Mouse (Mus musculus) G1E (cell line): ENCODE measurements around the gene Lrrc32. TPM values are rescaled to one million over a fixed set of nuclear protein-coding genes. Genes with fewer than 3 reads are reported as not detected.

ENCODE experiments used
- ATAC-seq: 2 replicates; pipeline ENCODE4 v1.8.0; 2016; ENCODE audit warnings: mild to moderate bottlenecking; ENCODE audit not compliant: insufficient number of reproducible peaks, poor library complexity, low FRiP score, severe bottlenecking; ENCODE audit errors: extremely low read depth
- DNase-seq: peaks from one replicate; pipeline ENCODE4 v3.0.0; 2012; ENCODE audit warnings: low spot score
- H3K27me3 ChIP-seq: 2 replicates; pipeline ENCODE4 v1.6.1; 2012; ENCODE audit warnings: mild to moderate bottlenecking, low read length, inconsistent platforms; ENCODE audit not compliant: insufficient read depth
- H3K36me3 ChIP-seq: replicated peaks from 2 replicates; pipeline ENCODE3; 2012; ENCODE audit warnings: mild to moderate bottlenecking, inconsistent platforms
- H3K4me1 ChIP-seq: 2 replicates; pipeline ENCODE4 v1.6.1; 2012; ENCODE audit warnings: low read depth, low read length, inconsistent platforms, mixed read lengths; ENCODE audit not compliant: insufficient read depth
- H3K4me3 ChIP-seq: 2 replicates; pipeline ENCODE4 v1.5.1; 2012; ENCODE audit warnings: low read depth, mild to moderate bottlenecking, inconsistent platforms, low read length, moderate library complexity, mixed read lengths
- H3K9me3 ChIP-seq: replicated peaks from 2 replicates; pipeline ENCODE4 v1.6.1; 2012; ENCODE audit warnings: inconsistent platforms
- CTCF ChIP-seq: IDR thresholded peaks from 2 replicates; pipeline ENCODE4 v1.5.1; 2012; ENCODE audit warnings: low read depth, low read length, inconsistent platforms, mixed read lengths
- GATA1 ChIP-seq: IDR thresholded peaks from 2 replicates; pipeline ENCODE4 v1.6.1; 2012; ENCODE audit warnings: borderline replicate concordance, low read length, inconsistent platforms, mixed read lengths
- GATA2 ChIP-seq: IDR thresholded peaks from 2 replicates; pipeline ENCODE4 v1.6.1; 2012; ENCODE audit warnings: low read depth, low read length, inconsistent platforms, borderline replicate concordance
- POLR2AphosphoS5 ChIP-seq: IDR thresholded peaks from 2 replicates; pipeline ENCODE4 v1.6.1; 2012; ENCODE audit warnings: low read depth, low read length, inconsistent platforms; ENCODE audit not compliant: insufficient replicate concordance
- TAL1 ChIP-seq: conservative IDR thresholded peaks from 2 replicates; pipeline ENCODE4 v1.6.1; 2012; ENCODE audit warnings: low read depth, low read length, inconsistent platforms, mixed read lengths
- polyA plus RNA-seq: library from polyadenylated mRNA; stranded (reverse); fragments of >175 nt; gene quantifications from 2 replicates; pipeline ENCODE4 v1.2.3, GENCODE M21; 2012
- total RNA-seq, 2 experiments: library from RNA; stranded (forward) in 1 of 2; stranded (reverse) in 1 of 2; fragments of 200-1000 nt in 1 of 2; fragments of >200 nt in 1 of 2; fragmentation: Nextera tagmentation in 1 of 2; gene quantifications; 2 replicates each; pipeline ENCODE4 v1.2.3; 2014 to 2017

Lrrc32 gene
- total and polyA plus RNA-seq, 3 experiments, result 0.05 TPM; not detected in 2

GRCm38 (mm10) chr7:98540879-98541278 is 51.8 kb downstream of the Lrrc32 start:
- H3K4me1 ChIP-seq, result no peaks in the 10 kb centered on the region
- TF ChIP-seq POLR2AphosphoS5, result no peak
- H3K9me3 ChIP-seq, result no peaks in the 10 kb centered on the region
- no peak for ATAC-seq
- no peak overlapping the region for H3K4me3 ChIP-seq
- H3K36me3 ChIP-seq, result no peaks in the 10 kb centered on the region
- DNase-seq, result no peak
- peaks cover 38% of the 10 kb centered on the region for H3K27me3 ChIP-seq

DNA sequence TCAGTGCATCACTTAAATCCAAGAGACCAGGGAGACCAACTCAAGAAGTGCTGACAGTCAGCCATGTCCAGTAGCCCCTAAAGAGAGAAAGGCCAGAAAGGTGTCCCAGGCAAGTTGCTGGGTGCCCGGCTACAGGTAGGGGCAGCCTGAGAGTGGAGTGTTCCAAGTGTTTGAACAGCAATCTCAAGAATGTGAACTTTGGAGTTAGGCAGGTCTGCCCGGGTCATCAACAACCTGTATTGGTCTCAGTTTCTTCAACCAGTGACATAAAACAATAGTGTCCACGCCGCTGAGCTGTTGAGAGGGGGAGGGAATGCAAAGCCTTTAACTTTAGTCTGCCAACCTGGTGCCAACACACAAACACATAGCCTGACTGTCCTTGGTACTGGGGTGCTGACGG is 52.5 kb downstream of the Lrrc32 start:
- no peak for ATAC-seq
- no peak for DNase-seq
- peaks cover 38% of the 10 kb centered on the region for H3K27me3 ChIP-seq
- no peak overlapping the region for H3K4me3 ChIP-seq
- no peaks in the 10 kb centered on the region for H3K36me3 ChIP-seq
- TF ChIP-seq CTCF, result no peak
- no peak for TF ChIP-seq GATA1
- no peak for TF ChIP-seq GATA2
- no peak for TF ChIP-seq POLR2AphosphoS5
- TF ChIP-seq TAL1, result no peak
- no peaks in the 10 kb centered on the region for H3K4me1 ChIP-seq
- no peaks in the 10 kb centered on the region for H3K9me3 ChIP-seq

GRCm38 (mm10) chr7:98542267-98542666 is 53.2 kb downstream of the Lrrc32 start:
- Histone ChIP-seq H3K4me1 (no peaks in the 10 kb centered on the region), H3K4me3 (no peak overlapping the region), H3K36me3 (no peaks in the 10 kb centered on the region), H3K27me3 (peaks cover 36% of the 10 kb centered on the region), H3K9me3 (no peaks in the 10 kb centered on the region)
- ATAC-seq (no peak), DNase-seq (no peak)
- no peak for TF ChIP-seq TAL1

- H3K27me3 ChIP-seq, result peaks cover 34% of the 10 kb centered on the region
- no peaks in the 10 kb centered on the region for H3K4me1 ChIP-seq
- H3K36me3 ChIP-seq, result no peaks in the 10 kb centered on the region
- no peaks in the 10 kb centered on the region for H3K9me3 ChIP-seq
- H3K4me3 ChIP-seq, result no peak overlapping the region
- no peak for ATAC-seq
- DNase-seq, result no peak
- TF ChIP-seq TAL1, result no peak
- no peak for TF ChIP-seq GATA1
- no peak for TF ChIP-seq POLR2AphosphoS5
- TF ChIP-seq GATA2, result no peak
- TF ChIP-seq CTCF, result no peak
Measured at GRCm38 (mm10) chr7:98542731-98543142, 53.7 kb downstream of the Lrrc32 start.

DNA sequence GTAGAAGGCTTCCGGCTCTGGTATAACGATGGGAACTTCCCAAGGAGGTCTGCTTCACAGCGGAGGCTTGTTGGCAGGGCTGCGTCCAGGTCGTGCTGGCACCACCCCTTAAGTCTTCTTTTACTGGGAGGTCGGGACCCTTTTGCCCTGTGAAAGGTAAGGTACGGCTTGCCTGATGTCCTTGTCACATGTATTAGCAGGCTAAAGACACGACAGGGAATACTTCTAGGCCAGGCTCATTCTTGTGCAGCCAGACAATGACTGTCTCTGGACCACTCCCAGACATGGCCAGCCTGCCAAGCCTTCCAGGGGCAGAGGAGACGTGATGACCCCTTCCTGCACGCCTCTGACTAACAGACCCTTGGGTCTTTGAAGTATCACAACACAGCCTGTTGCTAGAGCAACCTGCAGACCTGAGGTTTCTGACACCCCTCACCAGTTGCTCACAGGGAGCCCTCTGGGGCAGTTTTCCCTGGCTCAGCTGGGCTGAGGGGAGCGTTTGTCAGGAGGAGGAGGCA is 54.8 kb downstream of the Lrrc32 start:
- H3K36me3 ChIP-seq, result no peaks in the 10 kb centered on the region
- TF ChIP-seq GATA1 (no peak), CTCF (no peak), TAL1 (no peak), GATA2 (no peak), POLR2AphosphoS5 (no peak)
- H3K4me1 ChIP-seq, result no peaks in the 10 kb centered on the region
- H3K9me3 ChIP-seq, result no peaks in the 10 kb centered on the region
- H3K27me3 ChIP-seq, result peaks cover 33% of the 10 kb centered on the region
- ATAC-seq (no peak), DNase-seq (no peak)
- H3K4me3 ChIP-seq, result no peak overlapping the region

DNA sequence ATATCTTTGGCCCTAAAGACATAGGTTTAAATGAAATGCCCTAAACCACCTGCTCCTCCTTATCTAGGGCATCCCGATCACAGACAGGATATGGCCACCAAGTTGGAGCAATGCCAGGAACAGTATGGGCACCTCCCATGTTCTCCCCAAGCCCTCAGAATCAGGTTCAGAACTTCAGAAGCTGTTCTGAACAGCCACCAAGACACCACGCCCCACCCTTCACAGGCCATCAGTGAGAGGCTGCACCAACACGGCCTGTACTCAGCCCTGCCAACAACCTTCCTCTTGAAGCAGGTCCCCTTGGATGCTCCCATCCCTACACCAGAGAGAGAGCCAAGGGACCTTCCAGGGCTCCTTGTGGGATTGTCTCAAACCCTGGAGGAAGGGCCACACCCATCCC is 55.5 kb downstream of the Lrrc32 start:
- Histone ChIP-seq H3K36me3 (no peaks in the 10 kb centered on the region), H3K4me3 (no peak overlapping the region), H3K9me3 (no peaks in the 10 kb centered on the region), H3K27me3 (peaks cover 33% of the 10 kb centered on the region), H3K4me1 (no peaks in the 10 kb centered on the region)
- ATAC-seq (no peak), DNase-seq (no peak)
- TF ChIP-seq GATA1, result no peak
- no peak for TF ChIP-seq POLR2AphosphoS5
- TF ChIP-seq GATA2, result no peak
- TF ChIP-seq CTCF, result no peak
- TF ChIP-seq TAL1, result no peak

- DNase-seq (no peak), ATAC-seq (no peak)
- H3K36me3 ChIP-seq, result no peaks in the 10 kb centered on the region
- no peaks in the 10 kb centered on the region for H3K9me3 ChIP-seq
- no peak overlapping the region for H3K4me3 ChIP-seq
- no peaks in the 10 kb centered on the region for H3K4me1 ChIP-seq
- H3K27me3 ChIP-seq, result peaks cover 34% of the 10 kb centered on the region
- TF ChIP-seq CTCF, result no peak
- no peak for TF ChIP-seq TAL1
- no peak for TF ChIP-seq GATA1
- no peak for TF ChIP-seq POLR2AphosphoS5
- no peak for TF ChIP-seq GATA2
Measured at GRCm38 (mm10) chr7:98548839-98549238, 59.8 kb downstream of the Lrrc32 start.
